Mouse (Mus musculus): Measurements from ENCODE around the gene RPS10-NUDT3. TPM values are rescaled to one million over a fixed set of nuclear protein-coding genes. Genes with fewer than 3 reads are reported as not detected.

RPS10-NUDT3 gene
- polyA plus RNA-seq, 1 experiment from 2014 or later = not detected

- H3K4me2 ChIP-seq = no peak overlapping the region
- no peak overlapping the region for H3K27ac ChIP-seq
- no peak for DNase-seq
- WGBS (ENCODE audit: insufficient replicate concordance) = 62% methylated on average over 9 of the region's 9 CpGs
- no peaks in the 10 kb centered on the region for H3K36me3 ChIP-seq
- H3K27me3 ChIP-seq = 0 out of 2 replicates have a peak, but pooled peaks cover 4% of the 10 kb centered on the region
- ATAC-seq (ENCODE audit: low read depth) = no peak
- H3K9me3 ChIP-seq (replicated peaks) = no peaks in the 10 kb centered on the region
- no peak overlapping the region for H3K4me3 ChIP-seq (replicated peaks)
- no peak overlapping the region for H3K9ac ChIP-seq
- H3K4me1 ChIP-seq (replicated peaks) = peaks cover 23% of the 10 kb centered on the region
Measured at GRCm38 (mm10) chr17:27547253-27547868, 87.7 kb downstream of the RPS10-NUDT3 start.

DNA sequence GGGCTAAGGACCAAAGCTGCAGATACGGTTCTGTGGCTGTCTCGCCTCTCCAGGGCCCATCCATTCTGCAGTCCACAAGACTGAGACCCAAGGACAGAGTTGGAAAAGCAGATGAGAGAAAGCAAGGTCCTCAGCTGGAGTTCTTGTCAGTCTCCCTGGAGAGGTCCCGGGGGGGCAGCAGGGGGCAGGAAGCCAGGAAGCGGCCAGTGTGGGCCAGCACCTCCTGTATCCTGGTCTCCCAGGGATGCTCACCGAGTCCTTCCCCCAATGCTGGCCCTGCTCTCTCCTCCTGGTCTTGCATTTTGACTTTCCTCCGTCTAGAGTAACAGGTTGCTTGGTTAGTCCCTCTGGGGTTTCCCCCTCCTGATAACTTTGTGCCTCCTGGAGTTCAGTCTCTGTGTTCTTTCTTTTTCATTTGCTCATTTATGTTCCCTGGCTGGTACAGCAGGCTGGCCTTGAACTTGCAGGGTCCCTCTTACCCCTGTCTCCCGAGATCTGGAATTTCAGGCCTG is 88.4 kb downstream of the RPS10-NUDT3 start:
- Histone ChIP-seq H3K27ac (no peak overlapping the region), H3K27me3 (0 out of 2 replicates have a peak, but pooled peaks cover 4% of the 10 kb centered on the region), H3K9me3 (replicated peaks) (no peaks in the 10 kb centered on the region), H3K9ac (no peak overlapping the region), H3K4me2 (no peak overlapping the region), H3K36me3 (no peaks in the 10 kb centered on the region), H3K4me3 (replicated peaks) (no peak overlapping the region), H3K4me1 (replicated peaks) (peaks cover 17% of the 10 kb centered on the region)
- WGBS (ENCODE audit: insufficient replicate concordance) = 61% methylated on average over 7 of the region's 7 CpGs
- DNase-seq (no peak), ATAC-seq (ENCODE audit: low read depth) (no peak)

- H3K36me3 ChIP-seq = no peaks in the 10 kb centered on the region
- ATAC-seq (ENCODE audit: low read depth) (no peak), DNase-seq (no peak)
- H3K4me3 ChIP-seq (replicated peaks) = no peak overlapping the region
- H3K4me2 ChIP-seq = no peak overlapping the region
- H3K9me3 ChIP-seq (replicated peaks) = no peaks in the 10 kb centered on the region
- 0 out of 2 replicates have a peak, but pooled peaks cover 4% of the 10 kb centered on the region for H3K27me3 ChIP-seq
- no peak overlapping the region for H3K27ac ChIP-seq
- peaks cover 13% of the 10 kb centered on the region for H3K4me1 ChIP-seq (replicated peaks)
- no peak overlapping the region for H3K9ac ChIP-seq
- 38% methylated on average over 12 of the region's 12 CpGs for WGBS (ENCODE audit: insufficient replicate concordance)
Measured at GRCm38 (mm10) chr17:27545991-27546390, 89.0 kb downstream of the RPS10-NUDT3 start.

DNA sequence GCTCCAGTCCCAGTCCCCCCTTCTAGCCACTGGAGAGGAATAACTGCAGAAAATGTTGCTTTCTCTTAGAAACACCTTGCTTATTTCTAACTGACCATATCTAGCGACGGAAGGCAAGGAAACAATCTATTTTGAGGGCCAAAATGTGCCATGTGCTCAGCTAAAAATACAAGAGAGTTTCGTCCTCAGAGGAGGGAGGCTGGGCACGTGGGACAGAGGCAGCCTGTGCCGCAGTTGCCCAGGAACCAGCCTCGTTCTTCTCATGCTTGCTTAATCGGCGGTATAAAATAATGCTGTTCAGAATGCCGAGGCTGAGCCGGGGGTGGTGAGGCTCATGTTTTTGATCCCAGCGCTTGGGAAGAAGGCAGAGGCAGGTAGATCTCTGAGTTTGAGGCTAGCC is 90.5 kb downstream of the RPS10-NUDT3 start:
- no peak overlapping the region for H3K4me3 ChIP-seq (replicated peaks)
- H3K27me3 ChIP-seq = 0 out of 2 replicates have a peak, but pooled peaks cover 4% of the 10 kb centered on the region
- WGBS (ENCODE audit: insufficient replicate concordance) = 73% methylated on average over 11 of the region's 11 CpGs
- no peak overlapping the region for H3K27ac ChIP-seq
- ATAC-seq (ENCODE audit: low read depth) (no peak), DNase-seq (no peak)
- H3K9me3 ChIP-seq (replicated peaks) = no peaks in the 10 kb centered on the region
- H3K4me2 ChIP-seq = no peak overlapping the region
- no peaks in the 10 kb centered on the region for H3K36me3 ChIP-seq
- peaks cover 12% of the 10 kb centered on the region for H3K4me1 ChIP-seq (replicated peaks)
- no peak overlapping the region for H3K9ac ChIP-seq

DNA sequence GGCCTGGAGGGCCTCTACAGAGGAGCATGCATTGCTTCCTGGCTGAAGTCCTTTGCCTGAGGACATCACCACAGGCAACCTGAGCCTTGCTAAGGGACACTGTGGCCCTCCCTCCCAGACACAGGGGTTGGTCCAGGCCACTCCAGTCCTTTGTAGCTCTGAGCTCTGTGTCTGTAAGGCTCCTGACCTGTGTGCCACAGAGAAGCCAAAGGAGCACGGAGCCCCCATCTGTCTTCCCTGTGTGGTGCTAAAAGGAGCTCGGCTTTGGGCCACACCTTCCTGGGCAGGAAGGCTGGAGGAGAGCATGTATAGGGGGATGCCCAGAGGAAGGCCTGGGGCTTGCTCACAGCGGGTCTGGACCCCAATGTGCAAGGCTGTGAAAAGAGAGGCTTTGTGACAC is 93.0 kb downstream of the RPS10-NUDT3 start:
- no peak for ATAC-seq (ENCODE audit: low read depth)
- Histone ChIP-seq H3K27me3 (0 out of 2 replicates have a peak, but pooled peaks cover 4% of the 10 kb centered on the region), H3K27ac (no peak overlapping the region), H3K9me3 (replicated peaks) (no peaks in the 10 kb centered on the region), H3K9ac (no peak overlapping the region), H3K36me3 (no peaks in the 10 kb centered on the region), H3K4me1 (replicated peaks) (peaks cover 7% of the 10 kb centered on the region; the same call in 1 of the 2 replicates), H3K4me2 (no peak overlapping the region), H3K4me3 (replicated peaks) (no peak overlapping the region)
- 62% methylated on average over 3 of the region's 3 CpGs for WGBS (ENCODE audit: insufficient replicate concordance)
- DNase-seq = no peak

DNA sequence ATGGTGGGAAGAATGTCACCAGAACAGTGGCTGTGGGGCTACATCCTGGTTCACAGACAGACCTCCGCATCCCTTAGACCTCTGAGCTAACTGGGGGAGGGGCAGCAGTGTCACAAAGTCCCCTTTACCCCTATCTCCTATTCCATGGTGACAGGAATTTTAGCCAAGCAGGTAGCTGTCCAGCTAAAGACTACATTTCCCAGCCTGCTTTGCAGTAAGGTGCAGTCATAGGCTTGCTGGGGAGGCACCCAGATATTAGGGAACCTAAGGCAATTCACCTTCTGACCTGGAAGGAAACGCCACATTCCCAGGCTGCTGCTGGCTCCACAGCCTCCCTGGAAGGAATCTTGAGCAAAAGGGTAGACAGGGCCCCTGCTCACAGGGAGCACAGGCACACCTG is 93.8 kb downstream of the RPS10-NUDT3 start:
- WGBS (ENCODE audit: insufficient replicate concordance) = 58% methylated on average over 2 of the region's 2 CpGs
- Histone ChIP-seq H3K27ac (no peak overlapping the region), H3K27me3 (0 out of 2 replicates have a peak, but pooled peaks cover 4% of the 10 kb centered on the region), H3K4me3 (replicated peaks) (no peak overlapping the region), H3K36me3 (no peaks in the 10 kb centered on the region), H3K9ac (no peak overlapping the region), H3K9me3 (replicated peaks) (no peaks in the 10 kb centered on the region), H3K4me1 (replicated peaks) (peaks cover 10% of the 10 kb centered on the region; the same call in 1 of the 2 replicates), H3K4me2 (no peak overlapping the region)
- no peak for DNase-seq
- no peak for ATAC-seq (ENCODE audit: low read depth)

GRCm38 (mm10) chr17:27534718-27535117 is 100.3 kb downstream of the RPS10-NUDT3 start:
- H3K4me3 ChIP-seq (replicated peaks) = no peak overlapping the region
- H3K36me3 ChIP-seq = no peaks in the 10 kb centered on the region
- no peaks in the 10 kb centered on the region for H3K27me3 ChIP-seq
- no peak overlapping the region for H3K9ac ChIP-seq
- 0 out of 2 replicates have a peak overlapping the region, but pooled peaks have one; percentile 17 for H3K4me2 ChIP-seq
- no peak overlapping the region for H3K27ac ChIP-seq
- peaks cover 19% of the 10 kb centered on the region for H3K4me1 ChIP-seq (replicated peaks)
- WGBS (ENCODE audit: insufficient replicate concordance) = 2% methylated on average over 10 of the region's 10 CpGs
- ATAC-seq (ENCODE audit: low read depth) (peak; percentile 58), DNase-seq (peak; percentile 71)
- H3K9me3 ChIP-seq (replicated peaks) = no peaks in the 10 kb centered on the region

DNA sequence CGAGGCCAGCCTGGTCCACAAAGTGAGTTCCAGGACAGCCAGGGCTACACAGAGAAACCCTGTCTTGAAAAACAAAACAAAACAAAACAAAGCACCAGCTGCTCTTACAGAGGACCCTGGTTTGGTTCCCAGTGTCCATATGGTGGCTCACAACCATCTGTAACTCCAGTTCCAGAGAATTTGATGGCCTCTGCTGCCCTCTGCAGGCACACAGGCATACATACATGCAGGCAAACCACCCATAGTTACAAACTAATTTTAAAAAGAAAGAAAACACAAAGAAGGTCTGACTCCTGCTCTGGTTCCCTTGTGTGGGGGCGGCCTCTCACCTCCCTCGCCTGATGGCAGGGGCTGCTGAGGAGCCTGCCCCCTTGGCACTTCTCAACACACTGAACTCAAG is 101.7 kb downstream of the RPS10-NUDT3 start:
- ATAC-seq (ENCODE audit: low read depth) = no peak
- DNase-seq = no peak
- Histone ChIP-seq H3K4me3 (replicated peaks) (no peak overlapping the region), H3K4me2 (no peak overlapping the region), H3K27ac (no peak overlapping the region), H3K9me3 (replicated peaks) (no peaks in the 10 kb centered on the region), H3K27me3 (no peaks in the 10 kb centered on the region), H3K4me1 (replicated peaks) (peaks cover 19% of the 10 kb centered on the region), H3K36me3 (no peaks in the 10 kb centered on the region), H3K9ac (no peak overlapping the region)
- 79% methylated on average over 3 of the region's 3 CpGs for WGBS (ENCODE audit: insufficient replicate concordance)

DNA sequence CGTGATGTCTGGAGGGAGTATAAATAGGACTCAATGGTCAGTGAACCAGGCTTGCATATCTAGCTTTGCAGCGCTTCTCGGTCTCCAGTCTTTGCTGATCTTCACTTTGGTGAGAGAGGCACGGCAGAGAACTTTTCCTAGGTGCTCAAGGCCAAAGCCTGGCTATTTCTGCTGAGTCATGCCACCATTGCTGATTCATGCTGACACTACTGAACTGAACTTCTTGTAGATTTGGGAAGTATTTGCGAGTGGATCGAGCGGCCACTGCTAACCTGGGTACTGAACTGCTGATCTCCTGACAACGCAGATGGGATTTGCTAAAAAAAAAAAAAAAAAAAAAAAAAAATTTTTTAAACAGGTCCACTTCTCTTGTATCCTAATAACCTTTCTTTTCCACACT is 102.9 kb downstream of the RPS10-NUDT3 start:
- Histone ChIP-seq H3K4me2 (no peak overlapping the region), H3K4me1 (replicated peaks) (peaks cover 19% of the 10 kb centered on the region), H3K9me3 (replicated peaks) (no peaks in the 10 kb centered on the region), H3K27me3 (no peaks in the 10 kb centered on the region), H3K9ac (no peak overlapping the region), H3K36me3 (no peaks in the 10 kb centered on the region), H3K4me3 (replicated peaks) (no peak overlapping the region), H3K27ac (peak overlapping the region; percentile 69)
- ATAC-seq (ENCODE audit: low read depth) (peak; percentile 46; the same call in 1 of the 2 replicates), DNase-seq (no peak)
- WGBS (ENCODE audit: insufficient replicate concordance) = 59% methylated on average over 8 of the region's 8 CpGs

Other genes starting within 250 kb of the RPS10-NUDT3 start
- gene Grm4, start 113.8 kb downstream of the RPS10-NUDT3 start, polyA plus RNA-seq (2015; fragmentation: Nextera tagmentation; extraction: Ambion mirVana) = not detected in 2 replicates
- gene Hmga1, start 78.7 kb downstream of the RPS10-NUDT3 start, polyA plus RNA-seq (2015; fragmentation: Nextera tagmentation; extraction: Ambion mirVana) = 226 and 262 TPM in 2 replicates
- 13.1 and 13.7 TPM in 2 replicates for gene AI413582, start 69.5 kb downstream of the RPS10-NUDT3 start, polyA plus RNA-seq (2015; fragmentation: Nextera tagmentation; extraction: Ambion mirVana)
- 31.3 and 33.9 TPM in 2 replicates for gene Nudt3, start 11.7 kb downstream of the RPS10-NUDT3 start, polyA plus RNA-seq (2015; fragmentation: Nextera tagmentation; extraction: Ambion mirVana)
- 778 and 786 TPM in 2 replicates for gene Rps10, start 1.4 kb upstream of the RPS10-NUDT3 start, polyA plus RNA-seq (2015; fragmentation: Nextera tagmentation; extraction: Ambion mirVana)
- gene Pacsin1, start 20.3 kb upstream of the RPS10-NUDT3 start, polyA plus RNA-seq (2015; fragmentation: Nextera tagmentation; extraction: Ambion mirVana) = 0.20 and 0.32 TPM in 2 replicates
- not detected in 2 replicates for gene Spdef, start 93.7 kb upstream of the RPS10-NUDT3 start, polyA plus RNA-seq (2015; fragmentation: Nextera tagmentation; extraction: Ambion mirVana)
- 13.2 and 13.3 TPM in 2 replicates for gene D17Wsu92e, start 185.4 kb upstream of the RPS10-NUDT3 start, polyA plus RNA-seq (2015; fragmentation: Nextera tagmentation; extraction: Ambion mirVana)
- 182 and 183 TPM in 2 replicates for gene Snrpc, start 202.9 kb upstream of the RPS10-NUDT3 start, polyA plus RNA-seq (2015; fragmentation: Nextera tagmentation; extraction: Ambion mirVana)
- gene Uhrf1bp1, start 221.2 kb upstream of the RPS10-NUDT3 start, polyA plus RNA-seq (2015; fragmentation: Nextera tagmentation; extraction: Ambion mirVana) = 2.0 and 3.5 TPM in 2 replicates